Mouse (Mus musculus): Measurements from ENCODE around the gene Dnm3.

- TF ChIP-seq CTCF (IDR thresholded peaks at IDR 0.05; ENCODE audit: extremely low read depth, insufficient read depth, insufficient read length, insufficient replicate concordance) (no peak), POLR2A (IDR thresholded peaks at IDR 0.05; ENCODE audit: low read depth, low read length) (no peak)
These were observed 525.2 kb downstream of the Dnm3 start for GRCm38 (mm10) chr1:161952599-161952998.
